Mouse (Mus musculus) forebrain, embryonic 16.5 days (tissue): ENCODE measurements around the gene Hhat. TPM values are rescaled to one million over a fixed set of nuclear protein-coding genes. Genes with fewer than 3 reads are reported as not detected.

ENCODE experiments used
- ATAC-seq: fragments of 200-750 bp; cut with Nextera tagmentation; 2 replicates; pipeline ENCODE4 v1.8.0; 2017; ENCODE audit warnings: mild to moderate bottlenecking, moderate library complexity
- H3K27ac ChIP-seq: fragments of 300-500 bp; sonication (generic); 2 replicates; pipeline ENCODE4 v1.5.1; 2014; ENCODE audit warnings: low read length, control low read depth
- H3K27me3 ChIP-seq: fragments of 300-500 bp; sonication (generic); replicated peaks from 2 replicates; pipeline ENCODE4 v1.6.1; 2014; ENCODE audit warnings: low read length; ENCODE audit not compliant: control insufficient read depth, insufficient read depth
- H3K36me3 ChIP-seq: fragments of 300-500 bp; sonication (generic); 2 replicates; pipeline ENCODE4 v1.6.1; 2014; ENCODE audit not compliant: control insufficient read depth, insufficient read depth
- H3K4me1 ChIP-seq: fragments of 300-500 bp; sonication (generic); replicated peaks from 2 replicates; pipeline ENCODE4 v1.6.1; 2014; ENCODE audit warnings: low read length; ENCODE audit not compliant: control insufficient read depth, insufficient read depth
- H3K4me2 ChIP-seq: fragments of 300-500 bp; sonication (generic); 2 replicates; pipeline ENCODE4 v1.6.1; 2014; ENCODE audit warnings: mild to moderate bottlenecking, low read length, control low read depth
- H3K4me3 ChIP-seq: fragments of 300-500 bp; sonication (generic); replicated peaks from 2 replicates; pipeline ENCODE4 v1.5.1; 2014; ENCODE audit warnings: mild to moderate bottlenecking, low read length, control low read depth
- H3K9ac ChIP-seq: fragments of 300-500 bp; sonication (generic); replicated peaks from 2 replicates; pipeline ENCODE4 v1.6.1; 2014; ENCODE audit warnings: low read depth, low read length, control low read depth
- H3K9me3 ChIP-seq: fragments of 300-500 bp; sonication (generic); 2 replicates; pipeline ENCODE4 v1.6.1; 2016; ENCODE audit warnings: low read length; ENCODE audit not compliant: control insufficient read depth
- whole genome bisulfite sequencing: fragments of 180-500 bp; shearing (Covaris S2); extraction: QIAGEN DNeasy Blood & Tissue Kit; methylation state at CpG from one replicate; pipeline ENCODE4 v1.1.7; 2014; 5-methylcytosine and 5-hydroxymethylcytosine counted together
- polyA plus RNA-seq: library from polyadenylated mRNA; unstranded; fragments of >200 nt; fragmentation: Nextera tagmentation; extraction: Ambion mirVana; gene quantifications from 2 replicates; pipeline ENCODE4 v1.2.1, GENCODE M21; 2015

The Hhat gene
- polyA plus RNA-seq, 1 experiment from 2014 or later: 3.6 TPM

DNA sequence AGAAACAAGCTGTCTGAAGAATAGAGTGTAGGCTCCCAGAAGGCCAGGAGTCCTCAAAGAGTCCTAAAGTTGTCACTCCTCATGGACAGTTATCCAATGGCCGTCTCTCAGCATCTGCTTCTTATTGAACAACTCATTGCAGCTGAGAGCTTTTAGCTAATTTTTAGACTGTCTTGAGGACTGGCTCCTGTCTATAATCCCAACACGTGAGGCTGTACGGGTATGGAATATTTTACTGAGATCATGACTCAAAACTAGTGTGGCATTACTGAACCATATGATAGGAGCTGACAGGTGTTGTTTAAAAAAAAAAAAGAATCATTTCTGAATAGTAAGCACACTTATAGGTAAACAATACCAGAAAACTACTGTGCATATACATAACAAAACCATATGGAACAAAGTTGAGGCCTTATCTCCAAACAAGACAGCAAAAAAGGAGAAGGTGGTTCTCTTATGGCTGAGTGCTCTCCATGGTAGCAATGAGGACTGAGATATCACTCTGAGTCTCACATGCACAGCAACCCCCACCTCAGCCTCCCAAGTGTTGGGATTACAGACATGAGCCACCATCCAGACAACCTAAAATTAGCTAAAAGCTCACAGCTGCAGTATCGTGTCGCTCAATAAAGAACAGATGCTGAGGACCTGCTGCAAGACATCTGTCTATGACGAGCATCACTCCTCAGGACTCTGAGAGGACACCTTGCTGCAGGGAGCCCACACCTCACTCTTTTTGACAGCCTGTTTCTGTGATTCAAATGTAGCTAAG, 21.6 kb downstream of the Hhat start:
- Histone ChIP-seq H3K36me3 (no peaks in the 10 kb centered on the region), H3K27ac (no peak overlapping the region), H3K27me3 (no peaks in the 10 kb centered on the region), H3K4me1 (peaks cover 8% of the 10 kb centered on the region), H3K9ac (no peak overlapping the region), H3K9me3 (no peaks in the 10 kb centered on the region), H3K4me2 (no peak overlapping the region), H3K4me3 (no peak overlapping the region)
- 84% methylated on average over 6 of the region's 6 CpGs for WGBS
- ATAC-seq: no peak

GRCm38 (mm10) chr1:192746201-192746600, 24.8 kb downstream of the Hhat start:
- Histone ChIP-seq H3K9me3 (no peaks in the 10 kb centered on the region), H3K36me3 (no peaks in the 10 kb centered on the region), H3K4me1 (peaks cover 2% of the 10 kb centered on the region; the same call in 1 of the 2 replicates), H3K27ac (no peak overlapping the region), H3K27me3 (no peaks in the 10 kb centered on the region), H3K4me3 (no peak overlapping the region), H3K9ac (no peak overlapping the region), H3K4me2 (no peak overlapping the region)
- 81% methylated on average over 6 of the region's 6 CpGs for WGBS
- no peak for ATAC-seq

GRCm38 (mm10) chr1:192745240-192746101, 25.6 kb downstream of the Hhat start:
- peaks cover 2% of the 10 kb centered on the region; the same call in 1 of the 2 replicates for H3K4me1 ChIP-seq
- H3K27ac ChIP-seq: no peak overlapping the region
- H3K4me2 ChIP-seq: no peak overlapping the region
- no peaks in the 10 kb centered on the region for H3K36me3 ChIP-seq
- 10% methylated on average over 16 of the region's 16 CpGs for WGBS
- no peak overlapping the region for H3K9ac ChIP-seq
- ATAC-seq: no peak
- H3K9me3 ChIP-seq: no peaks in the 10 kb centered on the region
- H3K27me3 ChIP-seq: no peaks in the 10 kb centered on the region
- no peak overlapping the region for H3K4me3 ChIP-seq

DNA sequence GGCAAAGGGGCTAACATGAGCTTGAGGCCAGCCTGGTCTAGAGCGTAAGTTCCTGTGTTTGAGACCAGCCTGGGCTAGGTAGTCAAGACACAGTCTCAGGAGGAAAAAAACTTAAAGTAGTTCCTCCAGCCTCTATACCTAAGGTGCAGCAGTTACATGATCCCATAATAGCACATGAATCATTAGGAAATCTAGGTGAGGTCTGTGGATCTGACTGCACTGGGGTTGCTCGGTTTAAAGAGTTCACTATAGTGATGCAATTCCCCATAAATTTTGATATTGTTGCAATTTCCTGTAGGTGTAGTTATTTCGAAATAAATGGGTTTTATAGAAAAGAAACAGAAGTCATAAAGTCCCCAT, 26.2 kb downstream of the Hhat start:
- Histone ChIP-seq H3K27me3 (no peaks in the 10 kb centered on the region), H3K27ac (no peak overlapping the region), H3K4me1 (no peaks in the 10 kb centered on the region; the same call in 1 of the 2 replicates), H3K4me3 (no peak overlapping the region), H3K4me2 (no peak overlapping the region), H3K9ac (no peak overlapping the region), H3K9me3 (no peaks in the 10 kb centered on the region), H3K36me3 (no peaks in the 10 kb centered on the region)
- no peak for ATAC-seq
- WGBS: 64% methylated on average over 3 of the region's 3 CpGs

DNA sequence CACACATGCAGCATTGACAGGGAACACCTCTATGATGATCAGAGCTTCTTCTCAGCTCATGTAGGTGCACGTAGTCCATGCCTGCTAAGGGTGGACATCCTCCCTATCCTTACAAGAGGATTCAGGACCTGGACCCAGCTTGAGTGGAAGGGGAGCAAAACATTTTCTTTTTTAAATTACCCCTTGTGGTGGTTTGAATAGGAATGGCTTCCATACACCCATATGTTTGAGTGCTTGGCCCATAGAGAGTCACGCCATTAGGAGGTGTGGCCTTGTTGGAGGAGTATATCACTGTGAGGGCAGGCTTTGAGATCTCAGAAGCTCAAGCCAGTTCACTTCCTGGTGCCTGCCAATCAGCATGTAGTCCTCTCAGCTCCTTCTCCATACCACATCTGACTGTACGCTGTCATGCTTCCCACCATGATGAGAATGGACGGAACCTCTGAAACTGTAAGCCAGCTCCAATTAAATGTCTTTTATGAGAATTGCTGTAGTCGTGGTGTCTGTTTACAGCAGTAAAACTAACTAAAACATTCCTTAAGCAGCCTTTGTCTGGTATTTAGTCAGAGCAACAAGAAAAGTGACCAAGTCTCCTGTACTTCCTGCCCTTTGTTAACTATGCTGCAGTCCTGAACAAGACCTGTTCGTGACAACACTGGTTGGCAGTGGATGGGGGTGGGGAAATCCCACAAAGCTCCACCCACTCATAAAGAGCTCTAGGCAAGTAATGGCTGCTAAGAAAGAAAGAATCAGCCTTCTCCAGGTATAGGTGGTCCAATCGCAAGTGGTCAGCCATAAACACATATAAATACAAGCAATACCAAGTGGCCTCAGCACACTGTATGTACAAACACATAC, 28.4 kb downstream of the Hhat start:
- Histone ChIP-seq H3K9ac (no peak overlapping the region), H3K9me3 (no peaks in the 10 kb centered on the region), H3K4me3 (no peak overlapping the region), H3K4me1 (no peaks in the 10 kb centered on the region), H3K27me3 (no peaks in the 10 kb centered on the region), H3K27ac (no peak overlapping the region), H3K36me3 (no peaks in the 10 kb centered on the region), H3K4me2 (no peak overlapping the region)
- 76% methylated on average over 7 of the region's 7 CpGs for WGBS
- ATAC-seq: no peak

GRCm38 (mm10) chr1:192741896-192742295, 29.1 kb downstream of the Hhat start:
- no peaks in the 10 kb centered on the region for H3K9me3 ChIP-seq
- no peaks in the 10 kb centered on the region for H3K36me3 ChIP-seq
- WGBS: 98% methylated on average over 2 of the region's 2 CpGs
- H3K4me3 ChIP-seq: no peak overlapping the region
- ATAC-seq: no peak
- no peaks in the 10 kb centered on the region for H3K4me1 ChIP-seq
- no peaks in the 10 kb centered on the region for H3K27me3 ChIP-seq
- no peak overlapping the region for H3K9ac ChIP-seq
- H3K27ac ChIP-seq: no peak overlapping the region
- H3K4me2 ChIP-seq: no peak overlapping the region

GRCm38 (mm10) chr1:192736524-192736923, 34.5 kb downstream of the Hhat start:
- 57% methylated on average over 3 of the region's 3 CpGs for WGBS

DNA sequence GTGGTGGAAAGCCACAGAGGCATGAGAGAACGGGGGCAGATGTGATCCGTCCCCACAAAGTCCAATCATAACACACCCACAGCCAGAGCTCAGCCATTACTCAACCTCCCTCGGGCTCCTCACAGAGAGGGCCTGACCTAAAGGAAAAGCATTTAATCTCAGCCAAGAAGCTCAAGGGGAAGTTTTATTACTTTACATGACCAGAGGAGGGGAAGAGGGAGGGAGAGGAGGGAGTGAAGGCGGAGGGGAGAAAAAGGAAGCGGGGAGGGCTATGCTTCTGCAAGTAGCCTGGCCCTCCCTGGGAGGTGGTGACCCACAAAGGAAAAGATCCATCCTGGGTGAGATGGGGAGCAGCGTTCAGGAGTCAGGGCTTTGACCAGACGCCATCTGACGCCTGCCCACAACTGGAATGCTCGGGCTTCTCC, 35.0 kb downstream of the Hhat start:
- ATAC-seq: no peak
- WGBS: 83% methylated on average over 9 of the region's 9 CpGs
- no peaks in the 10 kb centered on the region for H3K27me3 ChIP-seq

More at GRCm38 (mm10) chr1:192736524-192736923, 34.5 kb downstream of the Hhat start:
- H3K4me1 ChIP-seq: no peaks in the 10 kb centered on the region
- no peak overlapping the region for H3K4me2 ChIP-seq
- H3K27ac ChIP-seq: no peak overlapping the region
- ATAC-seq: no peak
- no peaks in the 10 kb centered on the region for H3K9me3 ChIP-seq
- no peaks in the 10 kb centered on the region for H3K27me3 ChIP-seq
- H3K9ac ChIP-seq: no peak overlapping the region
- no peak overlapping the region for H3K4me3 ChIP-seq
- H3K36me3 ChIP-seq: no peaks in the 10 kb centered on the region

GRCm38 (mm10) chr1:192730517-192730916, 40.5 kb downstream of the Hhat start:
- no peaks in the 10 kb centered on the region for H3K36me3 ChIP-seq
- no peaks in the 10 kb centered on the region for H3K9me3 ChIP-seq
- no peak overlapping the region for H3K4me3 ChIP-seq
- H3K4me2 ChIP-seq: no peak overlapping the region
- no peaks in the 10 kb centered on the region for H3K4me1 ChIP-seq
- H3K27ac ChIP-seq: no peak overlapping the region
- 87% methylated on average over 7 of the region's 7 CpGs for WGBS
- no peaks in the 10 kb centered on the region for H3K27me3 ChIP-seq
- H3K9ac ChIP-seq: no peak overlapping the region
- no peak for ATAC-seq

More for the DNA sequence above, 35.0 kb downstream of the Hhat start:
- Histone ChIP-seq H3K9me3 (no peaks in the 10 kb centered on the region), H3K9ac (no peak overlapping the region), H3K4me3 (no peak overlapping the region), H3K36me3 (no peaks in the 10 kb centered on the region), H3K4me1 (no peaks in the 10 kb centered on the region), H3K4me2 (no peak overlapping the region), H3K27ac (no peak overlapping the region)
